Mouse (Mus musculus): ENCODE measurements around the gene Lrch1. TPM values are rescaled to one million over a fixed set of nuclear protein-coding genes. Genes with fewer than 3 reads are reported as not detected.
A peak's percentile ranks its signal among the peaks of the same experiment; 100 is the strongest.

The Lrch1 gene
- polyA plus RNA-seq, 1 experiment from 2014 or later, result 6.5 TPM

- H3K36me3 ChIP-seq (replicated peaks), result peaks cover 3% of the 10 kb centered on the region; the same call in 1 of the 2 replicates
- no peak for DNase-seq (ENCODE audit: extremely low spot score, low spot score)
- no peak overlapping the region for H3K27ac ChIP-seq
- H3K27me3 ChIP-seq (ENCODE audit: poor library complexity, severe bottlenecking), result no peaks in the 10 kb centered on the region
- no peak overlapping the region for H3K4me3 ChIP-seq
- H3K4me1 ChIP-seq, result peaks cover 5% of the 10 kb centered on the region; the same call in 1 of the 2 replicates
- no peaks in the 10 kb centered on the region for H3K9me3 ChIP-seq
- 88% methylated on average over 7 of the region's 7 CpGs for WGBS
Measured at GRCm38 (mm10) chr14:74822757-74823680, 124.7 kb downstream of the Lrch1 start.

GRCm38 (mm10) chr14:74822048-74822447 lies 125.6 kb downstream of the Lrch1 start:
- no peaks in the 10 kb centered on the region for H3K9me3 ChIP-seq
- peaks cover 6% of the 10 kb centered on the region for H3K4me1 ChIP-seq
- peaks cover 3% of the 10 kb centered on the region; the same call in 1 of the 2 replicates for H3K36me3 ChIP-seq (replicated peaks)
- DNase-seq (ENCODE audit: extremely low spot score, low spot score), result no peak
- H3K4me3 ChIP-seq, result no peak overlapping the region
- no peak overlapping the region for H3K27ac ChIP-seq
- H3K27me3 ChIP-seq (ENCODE audit: poor library complexity, severe bottlenecking), result no peaks in the 10 kb centered on the region
- 63% methylated on average over 2 of the region's 2 CpGs for WGBS

GRCm38 (mm10) chr14:74820180-74820813 lies 127.4 kb downstream of the Lrch1 start:
- Histone ChIP-seq H3K27me3 (ENCODE audit: poor library complexity, severe bottlenecking) (no peaks in the 10 kb centered on the region), H3K9me3 (no peaks in the 10 kb centered on the region), H3K4me1 (peaks cover 22% of the 10 kb centered on the region), H3K36me3 (replicated peaks) (peaks cover 3% of the 10 kb centered on the region; the same call in 1 of the 2 replicates), H3K27ac (no peak overlapping the region), H3K4me3 (no peak overlapping the region)
- 94% methylated on average over 11 of the region's 11 CpGs for WGBS
- no peak for DNase-seq (ENCODE audit: extremely low spot score, low spot score)

- no peak for DNase-seq (ENCODE audit: extremely low spot score, low spot score)
- 35% methylated on average over 6 of the region's 6 CpGs for WGBS
Measured at GRCm38 (mm10) chr14:74816705-74817104, 131.0 kb downstream of the Lrch1 start.

GRCm38 (mm10) chr14:74814848-74815789 lies 132.6 kb downstream of the Lrch1 start:
- no peak for DNase-seq (ENCODE audit: extremely low spot score, low spot score)
- WGBS, result 81% methylated on average over 17 of the region's 17 CpGs
- H3K9me3 ChIP-seq, result no peaks in the 10 kb centered on the region
- H3K27ac ChIP-seq, result peak overlapping the region; percentile 54; the same call in 1 of the 2 replicates
- no peak overlapping the region for H3K4me3 ChIP-seq
- peaks cover 29% of the 10 kb centered on the region for H3K4me1 ChIP-seq
- no peaks in the 10 kb centered on the region for H3K27me3 ChIP-seq (ENCODE audit: poor library complexity, severe bottlenecking)
- peaks cover 7% of the 10 kb centered on the region; the same call in 1 of the 2 replicates for H3K36me3 ChIP-seq (replicated peaks)

More at GRCm38 (mm10) chr14:74816705-74817104, 131.0 kb downstream of the Lrch1 start:
- no peaks in the 10 kb centered on the region for H3K9me3 ChIP-seq
- H3K36me3 ChIP-seq (replicated peaks), result peaks cover 3% of the 10 kb centered on the region; the same call in 1 of the 2 replicates
- H3K27ac ChIP-seq, result no peak overlapping the region
- H3K4me1 ChIP-seq, result peaks cover 30% of the 10 kb centered on the region
- H3K4me3 ChIP-seq, result no peak overlapping the region
- no peaks in the 10 kb centered on the region for H3K27me3 ChIP-seq (ENCODE audit: poor library complexity, severe bottlenecking)

GRCm38 (mm10) chr14:74811617-74812016 lies 136.1 kb downstream of the Lrch1 start:
- H3K27ac ChIP-seq, result no peak overlapping the region
- 87% methylated on average over 11 of the region's 11 CpGs for WGBS

GRCm38 (mm10) chr14:74801961-74802360 lies 145.7 kb downstream of the Lrch1 start:
- Histone ChIP-seq H3K27me3 (ENCODE audit: poor library complexity, severe bottlenecking) (no peaks in the 10 kb centered on the region), H3K36me3 (replicated peaks) (peaks cover 40% of the 10 kb centered on the region), H3K27ac (no peak overlapping the region), H3K4me3 (no peak overlapping the region), H3K9me3 (peaks cover 5% of the 10 kb centered on the region; the same call in 1 of the 2 replicates), H3K4me1 (peaks cover 10% of the 10 kb centered on the region; the same call in 1 of the 2 replicates)
- WGBS, result 73% methylated on average over 1 of the region's 1 CpGs
- DNase-seq (ENCODE audit: extremely low spot score, low spot score), result no peak

More at GRCm38 (mm10) chr14:74811617-74812016, 136.1 kb downstream of the Lrch1 start:
- no peaks in the 10 kb centered on the region for H3K27me3 ChIP-seq (ENCODE audit: poor library complexity, severe bottlenecking)
- peaks cover 23% of the 10 kb centered on the region for H3K4me1 ChIP-seq
- no peak for DNase-seq (ENCODE audit: extremely low spot score, low spot score)
- peaks cover 14% of the 10 kb centered on the region for H3K36me3 ChIP-seq (replicated peaks)
- H3K4me3 ChIP-seq, result no peak overlapping the region
- H3K9me3 ChIP-seq, result no peaks in the 10 kb centered on the region

GRCm38 (mm10) chr14:74798063-74798890 lies 149.4 kb downstream of the Lrch1 start:
- Histone ChIP-seq H3K36me3 (replicated peaks) (peaks cover 28% of the 10 kb centered on the region), H3K4me3 (no peak overlapping the region), H3K27me3 (ENCODE audit: poor library complexity, severe bottlenecking) (no peaks in the 10 kb centered on the region), H3K27ac (no peak overlapping the region), H3K4me1 (peaks cover 10% of the 10 kb centered on the region; the same call in 1 of the 2 replicates), H3K9me3 (peaks cover 5% of the 10 kb centered on the region; the same call in 1 of the 2 replicates)
- no peak for DNase-seq (ENCODE audit: extremely low spot score, low spot score)
- WGBS, result 81% methylated on average over 16 of the region's 16 CpGs

GRCm38 (mm10) chr14:74797386-74798062 lies 150.2 kb downstream of the Lrch1 start:
- WGBS, result 82% methylated on average over 10 of the region's 10 CpGs
- Histone ChIP-seq H3K36me3 (replicated peaks) (peaks cover 27% of the 10 kb centered on the region), H3K9me3 (peaks cover 5% of the 10 kb centered on the region; the same call in 1 of the 2 replicates), H3K4me3 (no peak overlapping the region), H3K4me1 (peaks cover 10% of the 10 kb centered on the region; the same call in 1 of the 2 replicates), H3K27me3 (ENCODE audit: poor library complexity, severe bottlenecking) (no peaks in the 10 kb centered on the region), H3K27ac (no peak overlapping the region)
- DNase-seq (ENCODE audit: extremely low spot score, low spot score), result no peak

- Histone ChIP-seq H3K36me3 (replicated peaks) (0 out of 2 replicates have a peak, but pooled peaks cover 8% of the 10 kb centered on the region), H3K27me3 (ENCODE audit: poor library complexity, severe bottlenecking) (no peaks in the 10 kb centered on the region), H3K4me1 (peaks cover 17% of the 10 kb centered on the region), H3K4me3 (no peak overlapping the region), H3K9me3 (no peaks in the 10 kb centered on the region), H3K27ac (no peak overlapping the region)
- DNase-seq (ENCODE audit: extremely low spot score, low spot score), result no peak
- WGBS, result 85% methylated on average over 12 of the region's 12 CpGs
Measured at GRCm38 (mm10) chr14:74794931-74795330, 152.7 kb downstream of the Lrch1 start.

- Histone ChIP-seq H3K36me3 (replicated peaks) (0 out of 2 replicates have a peak, but pooled peaks cover 8% of the 10 kb centered on the region), H3K4me3 (no peak overlapping the region), H3K27ac (no peak overlapping the region), H3K27me3 (ENCODE audit: poor library complexity, severe bottlenecking) (no peaks in the 10 kb centered on the region), H3K9me3 (no peaks in the 10 kb centered on the region), H3K4me1 (peaks cover 12% of the 10 kb centered on the region)
- DNase-seq (ENCODE audit: extremely low spot score, low spot score), result no peak
- 86% methylated on average over 6 of the region's 6 CpGs for WGBS
Measured at GRCm38 (mm10) chr14:74792793-74793192, 154.9 kb downstream of the Lrch1 start.

Data from forebrain, embryonic 10.5 days (tissue).